Mouse (Mus musculus): ENCODE results near the gene Dock4.

Gene Dock4

GRCm38 (mm10) chr12:40654312-40654711 is 208.6 kb downstream of the Dock4 start:
- CTCF ChIA-PET: no interaction called here

GRCm38 (mm10) chr12:40655861-40656260 is 210.1 kb downstream of the Dock4 start:
- CTCF ChIA-PET: interaction anchor here (0.6 kb wide), 1 partner anchor 458 kb away, joined by 10 read pairs; no protein-coding TSS in a partner anchor

- CTCF ChIA-PET: interaction anchor here (0.6 kb wide), 1 partner anchor 459 kb away, joined by 10 read pairs; no protein-coding TSS in a partner anchor
Measured at GRCm38 (mm10) chr12:40656438-40656837, 210.7 kb downstream of the Dock4 start.

GRCm38 (mm10) chr12:40657229-40657885 is 211.6 kb downstream of the Dock4 start:
- CTCF ChIA-PET: no interaction called here

- CTCF ChIA-PET: no interaction called here
Measured at GRCm38 (mm10) chr12:40659689-40660088, 213.9 kb downstream of the Dock4 start.

GRCm38 (mm10) chr12:40669460-40669859 is 223.7 kb downstream of the Dock4 start:
- CTCF ChIA-PET: no interaction called here

- CTCF ChIA-PET: no interaction called here
Measured at GRCm38 (mm10) chr12:40670766-40671165, 225.0 kb downstream of the Dock4 start.

- CTCF ChIA-PET: no interaction called here
Measured at GRCm38 (mm10) chr12:40679713-40680112, 234.0 kb downstream of the Dock4 start.

- CTCF ChIA-PET: no interaction called here
Measured at GRCm38 (mm10) chr12:40680551-40680950, 234.8 kb downstream of the Dock4 start.

- CTCF ChIA-PET: no interaction called here
Measured at GRCm38 (mm10) chr12:40691444-40691843, 245.7 kb downstream of the Dock4 start.

- CTCF ChIA-PET: no interaction called here
Measured at GRCm38 (mm10) chr12:40694082-40694721, 248.4 kb downstream of the Dock4 start.

GRCm38 (mm10) chr12:40698330-40698729 is 252.6 kb downstream of the Dock4 start:
- CTCF ChIA-PET: no interaction called here

GRCm38 (mm10) chr12:40702233-40702792 is 256.6 kb downstream of the Dock4 start:
- CTCF ChIA-PET: no interaction called here

- CTCF ChIA-PET: no interaction called here
Measured at GRCm38 (mm10) chr12:40704296-40704695, 258.5 kb downstream of the Dock4 start.

- CTCF ChIA-PET: no interaction called here
Measured at GRCm38 (mm10) chr12:40707108-40707507, 261.4 kb downstream of the Dock4 start.

GRCm38 (mm10) chr12:40709094-40709493 is 263.3 kb downstream of the Dock4 start:
- CTCF ChIA-PET: no interaction called here

- CTCF ChIA-PET: no interaction called here
Measured at GRCm38 (mm10) chr12:40712235-40712634, 266.5 kb downstream of the Dock4 start.

- CTCF ChIA-PET: no interaction called here
Measured at GRCm38 (mm10) chr12:40714288-40714687, 268.5 kb downstream of the Dock4 start.

- CTCF ChIA-PET: no interaction called here
Measured at GRCm38 (mm10) chr12:40715174-40715573, 269.4 kb downstream of the Dock4 start.

- CTCF ChIA-PET: no interaction called here
Measured at GRCm38 (mm10) chr12:40728373-40728772, 282.6 kb downstream of the Dock4 start.

- CTCF ChIA-PET: no interaction called here
Measured at GRCm38 (mm10) chr12:40730756-40731155, 285.0 kb downstream of the Dock4 start.

- CTCF ChIA-PET: no interaction called here
Measured at GRCm38 (mm10) chr12:40745501-40745900, 299.7 kb downstream of the Dock4 start.

- CTCF ChIA-PET: no interaction called here
Measured at GRCm38 (mm10) chr12:40746081-40746480, 300.3 kb downstream of the Dock4 start.
